8 mouse cellular contexts compared by ENCODE assay signal in the genomic region with DNA sequence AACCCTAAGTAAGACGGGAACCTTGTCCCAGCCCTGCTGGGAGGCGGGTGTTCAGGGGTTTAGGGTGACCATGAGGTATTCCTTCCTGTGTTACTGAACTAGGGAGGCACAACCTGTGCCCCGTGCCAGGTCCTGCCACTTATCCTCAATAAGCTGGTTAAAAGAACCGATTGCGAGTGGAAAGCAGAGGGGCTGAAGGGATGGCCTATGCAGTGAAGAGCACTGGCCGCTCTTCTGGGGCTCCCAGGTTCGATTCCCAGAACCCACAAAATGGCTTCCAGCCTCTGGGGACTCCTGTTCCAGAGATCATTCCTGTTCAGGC. TPM values are rescaled to one million over a fixed set of nuclear protein-coding genes. Genes with fewer than 3 reads are reported as not detected.
DNase-seq lines count a peak whose midpoint lies in the region; ATAC-seq and TF ChIP-seq lines count a peak whose summit lies in the region.

No protein-coding gene starts in this region.

- TF ChIP-seq EP300 in heart, postnatal 0 days (IDR thresholded peaks at IDR 0.05; ENCODE audit: low read depth), result no peak
- no peak for TF ChIP-seq EP300 in MEL (IDR thresholded peaks at IDR 0.05; ENCODE audit: low read depth in 1 of 2, low read length in 2 of 2)

- TF ChIP-seq POLR2A in MEL (IDR thresholded peaks at IDR 0.05; ENCODE audit: control insufficient read depth in 1 of 2, insufficient read depth in 1 of 2, low read depth in 1 of 2, low read length in 2 of 2, poor library complexity in 1 of 2), result no peak

- H3K27ac ChIP-seq in heart, postnatal 0 days (ENCODE audit: low read depth), result peak overlapping the region; percentile 93
- H3K27ac ChIP-seq in MEL (ENCODE audit: control insufficient read depth, low read depth, low read length), result no peak overlapping the region; the same call in 1 of the 2 replicates
- H3K27ac ChIP-seq in forebrain, postnatal 0 days (ENCODE audit: low read depth, low read length), result no peak overlapping the region
- no peak overlapping the region for H3K27ac ChIP-seq in midbrain, embryonic 11.5 days (ENCODE audit: low read depth, low read length)

- H3K79me2 ChIP-seq in MEL (ENCODE audit: control insufficient read depth, insufficient read depth, low read length, poor library complexity), result no peaks in the 10 kb centered on the region; the same call in 1 of the 2 replicates

- intact Hi-C loops in heart, postnatal 10 days (cut with DNase I), result no loop called here

- WGBS in heart, postnatal 0 days, result 21% methylated on average over 7 of the region's 7 CpGs
- 23% methylated on average over 7 of the region's 7 CpGs for WGBS in forebrain, postnatal 0 days
- 29% methylated on average over 7 of the region's 7 CpGs for WGBS in midbrain, embryonic 11.5 days

- peak overlapping the region; percentile 77 for H3K4me2 ChIP-seq in heart, postnatal 0 days (ENCODE audit: low read depth, low read length)
- H3K4me2 ChIP-seq in forebrain, postnatal 0 days (ENCODE audit: low read depth), result peak overlapping the region; percentile 54
- peak overlapping the region; percentile 77 for H3K4me2 ChIP-seq in midbrain, embryonic 11.5 days

- peak overlapping the region; percentile 59 for H3K9ac ChIP-seq in heart, postnatal 0 days (replicated peaks; ENCODE audit: low read depth, low read length)
- H3K9ac ChIP-seq in MEL (ENCODE audit: control insufficient read depth, low read depth, low read length, poor library complexity, severe bottlenecking), result peak overlapping the region; percentile 67
- H3K9ac ChIP-seq in forebrain, postnatal 0 days, result no peak overlapping the region
- H3K9ac ChIP-seq in midbrain, embryonic 11.5 days (ENCODE audit: low read length), result peak overlapping the region; percentile 54; the same call in 1 of the 2 replicates

- H3K36me3 ChIP-seq in heart, postnatal 0 days (replicated peaks; ENCODE audit: control insufficient read depth, insufficient read depth, low read length), result peaks cover 12% of the 10 kb centered on the region
- H3K36me3 ChIP-seq in MEL (ENCODE audit: control insufficient read depth in 1 of 2, insufficient read depth in 2 of 2, low read length in 2 of 2), result peaks cover 0 to 5% of the 10 kb centered on the region in 2 experiments; a peak in 1 of 4 replicates
- no peaks in the 10 kb centered on the region for H3K36me3 ChIP-seq in forebrain, postnatal 0 days (ENCODE audit: insufficient read depth)
- H3K36me3 ChIP-seq in midbrain, embryonic 11.5 days (ENCODE audit: control insufficient read depth, insufficient read depth, low read length), result no peaks in the 10 kb centered on the region

- no peak for TF ChIP-seq CTCF in heart, postnatal 0 days (IDR thresholded peaks at IDR 0.05; ENCODE audit: low read depth)
- no peak for TF ChIP-seq CTCF in MEL (IDR thresholded peaks at IDR 0.05 in 2 of 3, conservative IDR thresholded peaks at IDR 0.05 in 1 of 3; ENCODE audit: control insufficient read depth in 1 of 3, insufficient read depth in 1 of 3, low read depth in 2 of 3, low read length in 3 of 3, poor library complexity in 1 of 3, severe bottlenecking in 1 of 3)
- no peak for TF ChIP-seq CTCF in forebrain, postnatal 0 days (IDR thresholded peaks at IDR 0.05; ENCODE audit: low read depth)

- ATAC-seq in heart, postnatal 0 days (ENCODE audit: insufficient read depth, low read depth), result no peak
- no peak for ATAC-seq in forebrain, postnatal 0 days
- ATAC-seq in midbrain, embryonic 11.5 days (ENCODE audit: low FRiP score), result no peak

- peaks cover 33% of the 10 kb centered on the region for H3K4me1 ChIP-seq in heart, postnatal 0 days (ENCODE audit: control insufficient read depth, insufficient read depth)
- peaks cover 6 to 25% of the 10 kb centered on the region in 2 experiments for H3K4me1 ChIP-seq in MEL (ENCODE audit: control insufficient read depth in 1 of 2, insufficient read depth in 2 of 2, low read length in 2 of 2)
- no peaks in the 10 kb centered on the region for H3K4me1 ChIP-seq in forebrain, postnatal 0 days (ENCODE audit: insufficient read depth)
- H3K4me1 ChIP-seq in midbrain, embryonic 11.5 days (ENCODE audit: control insufficient read depth, insufficient read depth, low read length), result peaks cover 19% of the 10 kb centered on the region

- H3K27me3 ChIP-seq in heart, postnatal 0 days (ENCODE audit: control insufficient read depth, insufficient read depth, low read length), result no peaks in the 10 kb centered on the region
- peaks cover 5 to 6% of the 10 kb centered on the region in 2 experiments for H3K27me3 ChIP-seq in MEL (ENCODE audit: control insufficient read depth in 1 of 2, insufficient read depth in 2 of 2, low read length in 2 of 2)
- H3K27me3 ChIP-seq in forebrain, postnatal 0 days (ENCODE audit: insufficient read depth, low read length), result peaks cover 14% of the 10 kb centered on the region
- peaks cover 79% of the 10 kb centered on the region for H3K27me3 ChIP-seq in midbrain, embryonic 11.5 days (ENCODE audit: control insufficient read depth, insufficient read depth, low read length)

- no peak for DNase-seq in heart, postnatal 0 days (ENCODE audit: low spot score)
- DNase-seq in heart, postnatal 10 days, result no peak
- no peak for DNase-seq in MEL (ENCODE audit: low read depth, low spot score)
- no peak for DNase-seq in forebrain, postnatal 0 days
- peak; percentile 91 for DNase-seq in midbrain, embryonic 11.5 days (ENCODE audit: low spot score, missing footprints)
- no peak for DNase-seq in urinary bladder, postnatal 36 days (ENCODE audit: low spot score in 2 of 2)
- no peak for DNase-seq in kidney, adult 9 months
- no peak for DNase-seq in urinary bladder, postnatal 14 days (ENCODE audit: low spot score)

- H3K9me3 ChIP-seq in heart, postnatal 0 days (replicated peaks; ENCODE audit: control insufficient read depth, low read length), result no peaks in the 10 kb centered on the region
- no peaks in the 10 kb centered on the region for H3K9me3 ChIP-seq in MEL (replicated peaks; ENCODE audit: insufficient read depth, low read length)
- H3K9me3 ChIP-seq in forebrain, postnatal 0 days (ENCODE audit: low read length), result no peaks in the 10 kb centered on the region
- H3K9me3 ChIP-seq in midbrain, embryonic 11.5 days (ENCODE audit: control insufficient read depth, low read length), result no peaks in the 10 kb centered on the region

- no peak for TF ChIP-seq RAD21 in MEL (IDR thresholded peaks at IDR 0.05; ENCODE audit: low read depth, low read length)

- peak overlapping the region; percentile 58 for H3K4me3 ChIP-seq in heart, postnatal 0 days (ENCODE audit: low read depth, low read length)
- H3K4me3 ChIP-seq in MEL (ENCODE audit: control insufficient read depth in 1 of 2, insufficient read depth in 1 of 2, low read depth in 2 of 2, low read length in 2 of 2), result peak overlapping the region; percentile 75 to 80
- H3K4me3 ChIP-seq in forebrain, postnatal 0 days (ENCODE audit: low read depth, low read length), result peak overlapping the region; percentile 36
- H3K4me3 ChIP-seq in midbrain, embryonic 11.5 days (ENCODE audit: low read depth, low read length), result peak overlapping the region; percentile 39

TF ChIP-seq in MEL, 35 proteins besides CTCF, POLR2A, EP300 and RAD21:
- TF ChIP-seq ELF1 (IDR thresholded peaks at IDR 0.05; ENCODE audit: low read depth, low read length) (0 out of 2 replicates have a peak, but pooled peaks have one; percentile 9), TBP (IDR thresholded peaks at IDR 0.05; ENCODE audit: low read depth, low read length) (no peak), E2F4 (IDR thresholded peaks at IDR 0.05; ENCODE audit: borderline replicate concordance, low read depth, low read length) (no peak), TAL1 (IDR thresholded peaks at IDR 0.05; ENCODE audit: low read length) (no peak), USF1 (IDR thresholded peaks at IDR 0.05; ENCODE audit: low read depth, low read length) (peak; percentile 3; the same call in 1 of the 2 replicates), HCFC1 (IDR thresholded peaks at IDR 0.05; ENCODE audit: low read depth, low read length) (no peak), RCOR1 (IDR thresholded peaks at IDR 0.05; ENCODE audit: low read depth, low read length) (no peak), USF2 (IDR thresholded peaks at IDR 0.05; ENCODE audit: borderline replicate concordance in 1 of 2, insufficient read depth in 1 of 2, low read depth in 1 of 2, low read length in 2 of 2) (no peak)
TF ChIP-seq in MEL: peak in this region for 2.

RNA-seq across cellular contexts. Expression of a gene that starts 0.5 kb away (rescaled TPM):
- 36.7 and 45.4 TPM in 2 replicates for total RNA-seq in heart, postnatal 0 days (2014; rRNA removed; ENCODE audit: low replicate concordance)
- 3.4 and 4.5 TPM in 2 replicates for polyA plus RNA-seq in heart, postnatal 0 days (2015; fragmentation: Nextera tagmentation; extraction: Ambion mirVana)
- 10 to 100 TPM; 14.0 to 19.6 TPM for total RNA-seq in heart, postnatal 10 days (2021)
- 6.6 and 11.6 TPM in 2 replicates for total RNA-seq in MEL (2012; rRNA removed)
- polyA plus RNA-seq in MEL (2012; ENCODE audit: insufficient read depth in 1 of 2, insufficient read length in 2 of 2, low read depth in 1 of 2, low replicate concordance in 2 of 2, missing spikeins in 1 of 2), result 10 to 100 TPM in 1 of 2 experiments, not detected in 1; 10.7 TPM
- 5.1 and 8.6 TPM in 2 replicates for total RNA-seq in forebrain, postnatal 0 days (2014; rRNA removed)
- 0.78 and 1.1 TPM in 2 replicates for polyA plus RNA-seq in forebrain, postnatal 0 days (2015; fragmentation: Nextera tagmentation; extraction: Ambion mirVana)
- polyA plus RNA-seq in midbrain, embryonic 11.5 days (2014; fragmentation: Nextera tagmentation; extraction: Ambion mirVana), result 1.4 and 1.7 TPM in 2 replicates

RNA-seq across cellular contexts. Expression of a gene that starts 38.1 kb away (rescaled TPM):
- total RNA-seq in heart, postnatal 0 days (2014; rRNA removed; ENCODE audit: low replicate concordance), result 4.0 and 4.4 TPM in 2 replicates
- 5.2 and 7.0 TPM in 2 replicates for polyA plus RNA-seq in heart, postnatal 0 days (2015; fragmentation: Nextera tagmentation; extraction: Ambion mirVana)
- total RNA-seq in heart, postnatal 10 days (2021), result 1 to 10 TPM; 3.7 to 5.0 TPM
- not detected in 2 replicates for total RNA-seq in MEL (2012; rRNA removed)
- under 1 TPM in 1 of 2 experiments, not detected in 1; 0.04 TPM for polyA plus RNA-seq in MEL (2012; ENCODE audit: insufficient read depth in 1 of 2, insufficient read length in 2 of 2, low read depth in 1 of 2, low replicate concordance in 2 of 2, missing spikeins in 1 of 2)
- total RNA-seq in forebrain, postnatal 0 days (2014; rRNA removed), result 3.8 and 4.8 TPM in 2 replicates
- 2.2 and 3.6 TPM in 2 replicates for polyA plus RNA-seq in forebrain, postnatal 0 days (2015; fragmentation: Nextera tagmentation; extraction: Ambion mirVana)
- polyA plus RNA-seq in midbrain, embryonic 11.5 days (2014; fragmentation: Nextera tagmentation; extraction: Ambion mirVana), result 4.1 and 5.1 TPM in 2 replicates

RNA-seq across cellular contexts. Expression of a gene that starts 38.1 kb away (rescaled TPM):
- total RNA-seq in heart, postnatal 0 days (2014; rRNA removed; ENCODE audit: low replicate concordance), result 3.1 and 14.8 TPM in 2 replicates
- polyA plus RNA-seq in heart, postnatal 0 days (2015; fragmentation: Nextera tagmentation; extraction: Ambion mirVana), result 4.7 and 6.5 TPM in 2 replicates
- total RNA-seq in heart, postnatal 10 days (2021), result 1 to 10 TPM; 7.9 TPM
- total RNA-seq in MEL (2012; rRNA removed), result 0.12 TPM in 1 of 2 replicates, not detected in the other
- under 1 TPM in 1 of 2 experiments, not detected in 1; 0.25 TPM for polyA plus RNA-seq in MEL (2012; ENCODE audit: insufficient read depth in 1 of 2, insufficient read length in 2 of 2, low read depth in 1 of 2, low replicate concordance in 2 of 2, missing spikeins in 1 of 2)
- 4.7 and 8.8 TPM in 2 replicates for total RNA-seq in forebrain, postnatal 0 days (2014; rRNA removed)
- polyA plus RNA-seq in forebrain, postnatal 0 days (2015; fragmentation: Nextera tagmentation; extraction: Ambion mirVana), result 2.4 and 5.0 TPM in 2 replicates
- 4.2 and 5.2 TPM in 2 replicates for polyA plus RNA-seq in midbrain, embryonic 11.5 days (2014; fragmentation: Nextera tagmentation; extraction: Ambion mirVana)
